Mouse (Mus musculus): ENCODE measurements around the gene Ints5. TPM values are rescaled to one million over a fixed set of nuclear protein-coding genes. Genes with fewer than 3 reads are reported as not detected.

Gene Ints5
- total RNA-seq (2023), result 9.3 and 11.1 TPM in 2 replicates

DNA sequence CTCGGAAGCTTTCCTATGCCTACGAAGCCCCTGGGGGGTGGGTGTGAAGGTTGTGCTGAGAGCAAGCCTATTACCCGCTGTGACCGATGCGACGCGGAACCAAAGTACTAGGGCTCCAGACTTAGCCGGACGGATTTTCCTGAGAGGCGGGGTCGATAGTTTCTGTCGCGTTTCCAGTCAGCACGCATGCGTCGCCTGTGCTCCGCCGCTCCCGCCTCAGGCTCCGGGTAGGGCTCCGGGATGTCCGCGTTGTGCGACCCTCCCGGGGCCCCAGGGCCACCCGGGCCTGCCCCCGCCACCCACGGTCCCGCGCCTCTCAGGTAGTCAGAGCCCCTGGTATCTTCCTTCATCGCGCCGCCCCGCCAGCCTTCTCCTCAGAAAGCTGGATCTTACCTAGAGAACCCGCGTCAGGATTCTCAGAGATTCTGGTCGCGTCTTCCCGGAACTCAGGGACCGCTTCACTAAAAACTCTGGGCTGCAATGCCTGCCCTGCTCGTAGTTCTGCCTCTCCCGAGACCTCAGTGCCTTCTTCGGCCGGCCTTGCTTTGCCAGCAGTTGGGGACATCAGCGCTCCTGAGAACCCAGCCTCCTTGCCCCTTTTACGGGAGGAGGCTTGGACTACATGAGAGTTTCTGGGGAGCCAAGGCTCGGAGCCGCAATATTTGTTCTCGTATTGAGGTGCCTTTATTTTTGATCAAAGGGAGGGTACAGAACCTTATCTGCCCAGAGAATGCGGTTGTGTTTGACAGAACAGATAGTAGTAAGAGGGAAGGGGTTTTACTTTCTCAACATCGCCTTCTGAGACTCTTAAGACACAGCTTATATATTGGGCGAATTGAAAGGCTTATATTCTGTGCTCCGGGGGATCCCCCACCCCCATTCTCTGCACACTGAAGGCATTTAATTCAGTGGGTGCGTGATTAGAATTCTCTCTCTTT lies at the start of gene Ints5:
Ints5 (plus strand) TSS at position 177 of the 938 bp plus-strand sequence.

DNA sequence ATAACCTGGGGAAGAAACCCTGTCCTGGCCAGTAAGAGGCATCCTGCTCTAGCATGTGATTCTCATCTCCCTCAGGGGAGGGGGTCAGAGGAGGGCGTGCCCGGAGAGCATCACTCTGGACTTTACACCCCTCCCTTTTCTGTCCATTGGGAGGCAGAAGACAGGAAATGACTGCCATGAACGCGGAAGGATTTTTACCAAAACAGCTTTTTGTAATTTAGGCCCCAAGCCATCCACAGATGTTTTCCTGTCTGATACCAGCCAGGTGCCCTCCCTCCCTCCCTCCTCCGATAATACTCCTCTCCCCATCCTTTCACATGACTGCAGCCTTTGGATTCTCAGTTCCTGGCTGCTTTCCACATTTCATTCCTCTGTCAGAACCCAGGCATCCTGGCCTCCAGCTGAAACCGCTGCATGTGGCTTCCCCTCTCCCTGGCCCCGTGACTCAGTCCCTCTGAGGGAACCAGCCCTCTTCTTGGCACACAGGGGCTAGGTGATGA lies 42.4 kb upstream of the Ints5 start, which contains the start of gene Lrrn4cl:
Lrrn4cl (plus strand) TSS at position 367 of the 500 bp plus-strand sequence.

DNA sequence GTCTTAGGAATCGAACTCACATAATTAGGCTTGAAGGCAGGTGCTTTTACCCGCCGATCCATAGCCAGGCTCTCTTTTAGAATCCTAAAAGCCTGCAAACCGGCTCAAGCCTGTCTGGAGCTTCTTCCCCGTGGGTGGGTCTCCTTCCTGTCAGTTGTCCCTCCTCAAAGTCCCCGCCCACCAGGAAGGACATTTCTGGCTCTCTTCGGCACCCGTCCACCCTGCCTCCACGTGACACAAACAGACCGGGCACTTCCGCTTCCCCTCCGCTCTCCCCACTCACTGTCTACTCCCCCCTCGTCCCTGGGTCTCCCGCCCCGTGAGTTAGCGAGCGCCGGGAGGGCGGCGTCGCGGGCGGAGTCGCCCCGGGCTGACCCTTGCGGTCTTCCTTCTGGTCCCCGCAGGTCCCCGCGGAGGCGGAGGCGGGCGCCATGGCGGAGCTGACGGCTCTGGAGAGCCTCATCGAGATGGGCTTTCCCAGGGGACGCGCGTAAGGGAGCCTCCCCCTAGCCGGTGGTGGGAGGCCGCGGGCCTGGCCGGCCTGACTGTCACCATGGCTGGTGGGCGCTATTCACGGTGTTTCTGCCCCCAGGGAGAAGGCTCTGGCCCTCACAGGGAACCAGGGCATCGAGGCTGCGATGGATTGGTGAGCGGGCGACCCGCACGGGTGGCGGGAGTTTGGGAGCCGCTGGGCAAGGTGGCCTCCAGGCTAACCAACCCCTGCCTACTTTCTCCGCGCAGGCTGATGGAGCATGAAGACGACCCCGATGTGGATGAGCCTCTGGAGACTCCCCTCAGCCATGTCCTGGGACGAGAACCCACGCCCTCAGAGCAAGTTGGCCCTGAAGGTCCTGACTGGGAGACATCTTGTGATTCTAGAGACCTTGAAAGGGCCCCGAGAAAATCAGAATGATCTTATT lies 21.3 kb upstream of the Ints5 start, which contains the start of gene Ubxn1:
Ubxn1 (plus strand) TSS at position 230 of the 920 bp plus-strand sequence.

DNA sequence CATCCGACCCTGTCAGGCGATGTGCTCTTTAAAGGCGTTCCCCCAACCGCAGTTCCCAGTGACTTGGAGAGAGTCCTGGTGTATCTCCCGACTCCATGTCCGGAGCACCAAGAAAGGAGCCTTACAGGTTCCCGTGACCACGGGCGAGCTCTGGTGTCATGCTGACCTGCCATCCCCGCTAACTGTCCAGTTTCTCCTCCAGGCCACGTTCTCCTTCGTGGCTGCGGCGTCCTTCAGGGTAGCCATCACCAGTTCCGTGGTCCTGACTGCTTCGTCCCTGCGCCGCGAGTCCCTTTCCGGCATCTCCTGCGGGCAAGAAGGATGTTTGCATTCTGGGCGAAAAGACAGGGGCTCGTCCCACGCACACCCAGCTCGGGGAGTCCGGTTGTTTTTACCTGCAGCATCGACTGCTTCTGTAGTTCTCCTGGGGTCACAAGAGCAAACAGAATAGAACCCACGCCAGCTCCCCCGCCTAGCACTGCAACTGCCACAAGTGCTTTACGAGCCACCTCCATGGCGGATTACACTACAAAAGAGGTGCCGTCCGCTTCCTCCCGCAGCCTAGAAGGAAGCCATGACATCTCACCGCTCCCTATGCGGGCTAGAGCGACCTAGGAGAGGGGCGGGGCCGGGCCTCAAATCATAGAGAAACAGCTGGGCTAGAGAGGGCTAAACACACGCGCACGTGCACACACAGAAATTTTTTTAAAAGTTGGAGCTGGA lies 12.3 kb upstream of the Ints5 start, which contains the start of gene Uqcc3:
Uqcc3 (minus strand) TSS at position 613 of the 723 bp plus-strand sequence.

DNA sequence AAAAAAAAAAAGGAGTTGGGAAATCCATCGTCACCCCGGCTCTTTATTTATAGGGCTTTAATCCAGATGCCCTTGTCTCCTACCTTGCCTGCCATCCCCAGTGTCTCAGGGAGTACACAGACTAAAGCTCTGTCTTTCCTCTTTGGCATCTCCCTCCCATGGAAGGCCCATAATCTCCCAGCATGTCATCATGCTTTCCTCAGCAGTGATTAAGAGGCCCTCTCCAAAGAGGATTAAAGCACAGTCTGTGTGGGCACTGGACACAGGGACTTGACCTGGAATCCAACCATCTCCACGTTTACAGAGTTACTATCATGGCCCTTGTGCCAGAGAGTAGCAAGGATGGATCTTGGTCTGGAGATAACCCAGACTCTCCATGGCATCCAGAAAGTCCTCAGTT lies 9.2 kb upstream of the Ints5 start, which contains the start of the genes Lbhd1 and Gm49403:
Lbhd1 (plus strand) TSS at position 117 of the 400 bp plus-strand sequence.
Gm49403 (plus strand) TSS at position 315 of the 400 bp plus-strand sequence.

DNA sequence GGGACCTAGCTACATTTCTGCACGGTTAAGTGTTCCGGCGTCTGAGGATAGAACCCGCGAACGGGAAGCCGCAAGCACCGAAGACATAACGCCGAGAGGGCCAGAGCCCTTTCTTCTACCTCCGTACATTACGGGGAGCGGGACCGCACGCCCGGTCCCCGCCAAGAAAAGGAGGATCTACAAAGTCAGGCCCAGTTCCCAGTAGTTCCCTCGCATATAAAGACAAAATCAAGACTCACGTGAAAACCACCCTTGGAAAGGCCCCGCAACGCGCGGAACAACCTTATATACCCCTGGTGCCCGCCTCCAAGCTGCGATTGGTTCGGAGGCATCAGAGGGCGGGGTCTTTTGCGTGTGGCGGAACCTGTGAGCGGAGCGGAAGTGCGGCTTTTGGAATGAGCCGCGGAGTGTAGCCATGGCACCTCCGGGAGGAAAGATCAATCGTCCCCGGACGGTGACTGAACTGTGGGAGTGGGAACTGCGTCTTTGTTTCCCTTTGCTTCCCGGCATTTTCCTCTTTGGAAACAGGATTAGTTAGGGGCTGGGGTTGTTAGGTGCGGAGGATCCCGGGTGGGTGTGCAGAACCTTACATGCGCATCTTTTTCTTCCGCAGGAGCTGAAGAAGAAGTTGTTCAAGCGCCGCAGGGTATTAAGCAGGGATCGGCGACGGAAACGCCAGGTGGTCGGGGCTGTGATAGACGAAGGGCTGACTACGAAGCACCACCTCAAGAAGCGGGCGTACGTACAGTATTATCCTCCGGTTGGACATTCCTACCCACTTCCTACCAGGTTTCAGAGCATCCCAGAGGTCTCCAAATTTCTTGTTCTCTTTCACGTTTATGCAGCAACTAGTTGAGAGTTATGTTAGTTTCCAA lies 4.1 kb upstream of the Ints5 start, which contains the start of the genes 1810009A15Rik and Gm49416:
1810009A15Rik (plus strand) TSS at position 343 of the 875 bp plus-strand sequence.
Gm49416 (plus strand) TSS at position 416 of the 875 bp plus-strand sequence.

DNA sequence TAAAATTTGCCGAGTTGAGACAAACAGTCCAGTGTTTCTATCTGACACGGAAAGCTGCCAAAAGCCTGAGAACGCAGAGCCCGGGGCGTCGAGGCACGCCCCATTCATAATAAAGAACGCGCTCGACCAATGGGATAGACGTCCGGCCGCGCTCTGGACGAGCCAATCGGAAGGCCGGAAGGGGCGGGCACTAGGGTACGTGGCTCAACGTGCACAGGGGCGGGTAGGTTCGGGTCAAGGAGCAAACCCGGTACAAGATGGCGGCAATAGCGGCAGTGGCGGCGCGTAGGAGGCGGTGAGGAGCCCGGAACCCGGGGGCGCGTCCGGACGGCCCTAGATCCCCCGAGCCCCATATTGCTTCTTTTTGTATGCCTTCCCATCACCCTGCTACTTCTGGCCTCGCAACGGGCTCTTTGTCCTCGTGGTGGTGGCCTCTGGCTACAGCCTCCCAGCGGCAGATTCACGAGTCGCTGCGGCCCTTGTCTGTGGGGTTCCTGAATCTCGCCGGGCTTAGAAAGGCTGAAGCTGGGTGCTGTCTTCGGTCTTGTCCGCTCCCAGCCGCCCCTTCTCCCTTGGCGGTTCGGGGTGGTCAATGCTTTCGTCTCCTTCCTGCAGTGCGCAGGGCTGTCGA lies 5.2 kb downstream of the Ints5 start, which contains the start of gene Ganab:
Ganab (plus strand) TSS at position 207 of the 631 bp plus-strand sequence.

DNA sequence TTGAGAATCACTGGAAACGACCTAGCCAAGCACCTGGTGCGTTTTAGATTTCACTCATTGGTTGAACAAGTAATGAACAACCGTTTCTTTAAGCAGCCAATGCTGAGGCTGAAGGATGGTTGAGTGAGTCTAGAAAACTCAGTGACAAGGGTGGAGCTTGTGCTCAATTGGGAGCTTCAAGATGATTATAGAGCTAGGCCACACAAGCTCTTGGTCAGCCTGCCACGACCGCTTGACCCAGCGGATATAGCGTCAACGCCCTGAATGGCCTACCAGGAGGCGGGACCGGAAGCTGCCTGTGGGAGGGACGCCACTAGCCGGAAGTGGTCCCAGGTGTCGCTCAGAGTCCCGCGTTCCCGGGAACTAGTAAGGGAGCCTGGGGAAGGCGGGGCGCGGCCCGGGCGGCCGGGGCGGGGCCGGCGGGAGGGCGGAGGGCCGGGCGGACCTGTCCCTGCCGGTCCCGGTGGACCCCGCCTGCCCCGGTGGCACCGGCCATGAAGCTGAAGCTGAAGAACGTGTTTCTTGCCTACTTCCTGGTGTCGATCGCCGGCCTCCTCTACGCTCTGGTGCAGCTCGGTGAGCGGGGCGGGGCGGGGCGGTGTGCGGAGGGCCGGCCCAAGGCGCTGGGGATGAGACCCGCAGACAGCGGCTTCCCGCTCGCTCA lies 27.4 kb downstream of the Ints5 start, which contains the start of gene B3gat3:
B3gat3 (plus strand) TSS at position 302 of the 664 bp plus-strand sequence.

DNA sequence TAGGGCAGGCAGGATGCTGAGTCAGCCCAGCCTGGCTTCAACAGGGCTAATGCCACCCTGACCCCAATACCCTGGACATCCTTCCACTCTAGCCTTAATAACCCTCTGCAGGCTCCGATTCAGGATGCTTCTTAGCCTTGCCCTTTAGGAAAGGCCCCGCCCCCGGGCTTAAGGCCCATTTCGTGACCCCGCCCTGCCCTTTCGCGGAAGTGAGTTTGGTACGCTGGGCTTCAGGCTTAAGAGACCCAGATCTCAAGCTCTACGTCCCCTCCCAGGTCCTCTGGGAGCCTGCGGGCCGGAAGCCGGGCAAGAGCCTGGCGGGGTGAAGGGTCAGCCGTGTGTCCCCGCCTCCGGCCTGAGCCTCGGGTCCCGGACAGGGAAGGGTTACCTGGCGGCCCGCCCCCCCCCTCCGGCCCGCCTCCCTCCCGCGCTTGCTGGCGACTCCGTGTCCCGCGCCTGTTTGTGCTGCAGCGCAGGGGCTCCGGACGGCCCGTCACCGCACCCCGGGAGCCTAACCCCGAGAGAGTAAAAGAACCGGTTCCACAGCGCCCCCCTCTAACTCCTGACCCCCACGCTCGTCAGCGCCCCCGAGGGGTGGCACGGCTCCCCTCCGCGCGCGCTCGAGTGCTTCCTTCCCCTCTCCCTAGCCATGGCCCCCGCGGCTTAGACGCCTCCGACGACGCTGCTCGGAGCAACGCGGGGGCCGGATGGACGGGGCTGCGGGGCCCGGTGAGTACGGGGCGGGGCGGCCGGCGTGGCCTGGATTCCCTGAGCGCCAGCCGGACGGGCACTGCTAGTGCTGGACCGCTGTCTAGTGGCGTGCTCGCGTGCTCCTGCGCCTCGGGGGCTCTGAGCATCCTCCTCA lies 36.7 kb downstream of the Ints5 start, which contains the start of the genes Rom1 and Eml3:
Rom1 (minus strand) TSS at position 133 of the 865 bp plus-strand sequence.
Eml3 (plus strand) TSS at position 329 of the 865 bp plus-strand sequence.

DNA sequence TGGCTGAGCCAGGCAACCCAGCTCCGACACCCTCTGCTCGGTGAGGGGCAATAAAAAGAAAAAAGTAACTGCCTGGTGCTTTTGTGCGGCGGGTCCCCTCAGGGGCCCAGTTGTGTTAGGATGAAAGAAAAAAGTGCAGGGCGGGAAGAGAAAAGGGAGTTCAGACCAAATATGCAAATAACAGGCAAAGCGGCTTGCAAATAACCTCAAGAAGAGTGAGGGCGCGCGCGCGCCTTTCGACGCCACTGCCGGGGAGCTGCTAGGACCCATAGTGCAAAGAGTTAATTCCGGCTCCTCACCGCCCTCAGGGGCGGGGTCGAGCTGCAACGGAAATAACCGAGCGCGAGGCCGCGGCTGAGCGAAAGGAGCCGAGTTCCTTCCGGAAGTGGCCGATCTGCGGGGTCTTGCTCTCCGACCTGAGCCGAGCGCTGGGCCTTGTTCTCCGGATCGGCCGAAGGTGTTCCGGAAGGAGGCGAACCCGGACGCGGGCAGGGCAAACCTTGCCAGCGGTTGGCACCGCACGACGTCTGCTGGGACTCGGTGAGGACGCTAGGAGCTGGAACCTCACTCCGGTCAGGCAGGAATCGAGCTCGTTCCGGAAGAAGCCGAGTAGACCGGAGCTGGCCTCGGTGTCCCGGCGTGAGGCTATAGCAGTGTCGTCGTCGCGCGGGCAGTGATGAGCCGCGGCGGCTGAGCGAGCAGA lies 48.9 kb downstream of the Ints5 start, which contains the start of gene Mta2:
Mta2 (plus strand) TSS at position 361 of the 703 bp plus-strand sequence.

Other genes with a start within 250 kb of the Ints5 start
- gene Chrm1, start 229.2 kb upstream of the Ints5 start, total RNA-seq (2023), result 0.19 and 0.43 TPM in 2 replicates
- gene Slc3a2, start 169.6 kb upstream of the Ints5 start, total RNA-seq (2023), result 158 and 184 TPM in 2 replicates
- 22.0 TPM in 2 replicates for gene Wdr74, start 157.2 kb upstream of the Ints5 start, total RNA-seq (2023)
- 1.00 and 1.5 TPM in 2 replicates for gene 1700092M07Rik, start 152.3 kb upstream of the Ints5 start, total RNA-seq (2023)
- gene Stx5a, start 151.6 kb upstream of the Ints5 start, total RNA-seq (2023), result 173 and 212 TPM in 2 replicates
- 146 and 190 TPM in 2 replicates for gene Nxf1, start 135.9 kb upstream of the Ints5 start, total RNA-seq (2023)
- 20.3 and 22.0 TPM in 2 replicates for gene Tmem223, start 122.0 kb upstream of the Ints5 start, total RNA-seq (2023)
- 52.4 and 65.2 TPM in 2 replicates for gene Tmem179b, start 118.5 kb upstream of the Ints5 start, total RNA-seq (2023)
- 7.5 and 8.2 TPM in 2 replicates for gene Taf6l, start 106.6 kb upstream of the Ints5 start, total RNA-seq (2023)
- 36.0 and 36.7 TPM in 2 replicates for gene Polr2g, start 94.4 kb upstream of the Ints5 start, total RNA-seq (2023)
- 0.52 and 0.76 TPM in 2 replicates for gene Zbtb3, start 90.5 kb upstream of the Ints5 start, total RNA-seq (2023)
- gene Ttc9c, start 73.7 kb upstream of the Ints5 start, total RNA-seq (2023), result 16.9 and 18.9 TPM in 2 replicates
- 86.0 and 118 TPM in 2 replicates for gene Hnrnpul2, start 73.0 kb upstream of the Ints5 start, total RNA-seq (2023)
- gene AC129217.1, start 63.2 kb upstream of the Ints5 start, total RNA-seq (2023), result 1.4 TPM in 1 of 2 replicates, not detected in the other
- gene Bscl2, start 55.5 kb upstream of the Ints5 start, total RNA-seq (2023), result 43.3 and 49.7 TPM in 2 replicates
- not detected in 2 replicates for gene Gng3, start 53.8 kb upstream of the Ints5 start, total RNA-seq (2023)
- 0.27 and 0.57 TPM in 2 replicates for gene Lrrn4cl, start 42.2 kb upstream of the Ints5 start, total RNA-seq (2023)
- gene Ubxn1, start 21.5 kb upstream of the Ints5 start, total RNA-seq (2023), result 89.2 and 93.8 TPM in 2 replicates
- 15.4 and 22.1 TPM in 2 replicates for gene Uqcc3, start 12.1 kb upstream of the Ints5 start, total RNA-seq (2023)
- 1.8 and 10.2 TPM in 2 replicates for gene Lbhd1, start 9.3 kb upstream of the Ints5 start, total RNA-seq (2023)
- not detected in 2 replicates for gene Gm49403, start 9.1 kb upstream of the Ints5 start, total RNA-seq (2023)
- 15.3 and 21.7 TPM in 2 replicates for gene 1810009A15Rik, start 4.2 kb upstream of the Ints5 start, total RNA-seq (2023)
- gene Gm49416, start 4.1 kb upstream of the Ints5 start, total RNA-seq (2023), result 6.5 TPM in 1 of 2 replicates, not detected in the other
- 76.0 and 93.0 TPM in 2 replicates for gene Ganab, start 5.1 kb downstream of the Ints5 start, total RNA-seq (2023)
- gene B3gat3, start 27.4 kb downstream of the Ints5 start, total RNA-seq (2023), result 29.7 and 35.6 TPM in 2 replicates
- gene Rom1, start 36.4 kb downstream of the Ints5 start, total RNA-seq (2023), result 1.5 and 2.1 TPM in 2 replicates
- gene Eml3, start 36.5 kb downstream of the Ints5 start, total RNA-seq (2023), result 43.3 and 54.8 TPM in 2 replicates
- 109 and 121 TPM in 2 replicates for gene Mta2, start 48.9 kb downstream of the Ints5 start, total RNA-seq (2023)
- 6.5 and 12.9 TPM in 2 replicates for gene Tut1, start 60.8 kb downstream of the Ints5 start, total RNA-seq (2023)
- 85.1 and 106 TPM in 2 replicates for gene Eef1g, start 74.0 kb downstream of the Ints5 start, total RNA-seq (2023)
- gene Ahnak, start 96.3 kb downstream of the Ints5 start, total RNA-seq (2023), result 367 and 445 TPM in 2 replicates
- gene Scgb1a1, start 195.0 kb downstream of the Ints5 start, total RNA-seq (2023), result not detected in 2 replicates
- 4.1 and 5.1 TPM in 2 replicates for gene Asrgl1, start 242.6 kb downstream of the Ints5 start, total RNA-seq (2023)

All from neutrophil, adult 65 days (primary cell).